Mouse (Mus musculus) thymus, postnatal 25 days (tissue): ENCODE data around the gene Blvrb.
A peak's percentile ranks its signal among the peaks of the same experiment; 100 is the strongest.

Source experiments
- DNase-seq: peaks from one replicate; pipeline ENCODE4 v3.0.0; 2022

Gene Blvrb

GRCm38 (mm10) chr7:27449256-27449862 is 1.6 kb downstream of the Blvrb start:
- peak; percentile 53 for DNase-seq

GRCm38 (mm10) chr7:27451359-27451758 is 3.6 kb downstream of the Blvrb start:
- no peak for DNase-seq

GRCm38 (mm10) chr7:27452206-27452770 is 4.5 kb downstream of the Blvrb start:
- DNase-seq: no peak

- no peak for DNase-seq
These were observed 6.8 kb downstream of the Blvrb start for GRCm38 (mm10) chr7:27454461-27455121.

GRCm38 (mm10) chr7:27455273-27455672 is 7.5 kb downstream of the Blvrb start:
- DNase-seq: no peak

GRCm38 (mm10) chr7:27458614-27459013 is 10.8 kb downstream of the Blvrb start:
- no peak for DNase-seq

- no peak for DNase-seq
These were observed 11.9 kb downstream of the Blvrb start for GRCm38 (mm10) chr7:27459640-27460039.

GRCm38 (mm10) chr7:27460477-27460876 is 12.7 kb downstream of the Blvrb start:
- no peak for DNase-seq

- DNase-seq: no peak
These were observed 19.9 kb downstream of the Blvrb start for GRCm38 (mm10) chr7:27467648-27468047.

GRCm38 (mm10) chr7:27471390-27472120 is 23.8 kb downstream of the Blvrb start:
- DNase-seq: no peak

GRCm38 (mm10) chr7:27472596-27472995 is 24.8 kb downstream of the Blvrb start:
- DNase-seq: peak; percentile 44

- peak; percentile 97 for DNase-seq
These were observed 25.5 kb downstream of the Blvrb start, which contains the start of gene Sertad3 for GRCm38 (mm10) chr7:27473156-27473834. Gene Sertad3 (plus strand): TSS chr7:27473768.

GRCm38 (mm10) chr7:27473835-27474489 is 26.2 kb downstream of the Blvrb start:
- no peak for DNase-seq

- peak; percentile 90 for DNase-seq
These were observed 26.7 kb downstream of the Blvrb start for GRCm38 (mm10) chr7:27474490-27474954.

GRCm38 (mm10) chr7:27475596-27475995 is 27.8 kb downstream of the Blvrb start:
- DNase-seq: no peak

GRCm38 (mm10) chr7:27476098-27476635 is 28.4 kb downstream of the Blvrb start:
- DNase-seq: no peak

- no peak for DNase-seq
These were observed 30.8 kb downstream of the Blvrb start for GRCm38 (mm10) chr7:27478561-27478960.

GRCm38 (mm10) chr7:27479750-27480149 is 32.0 kb downstream of the Blvrb start:
- DNase-seq: no peak

- DNase-seq: no peak
These were observed 32.7 kb downstream of the Blvrb start for GRCm38 (mm10) chr7:27480506-27480905.

- no peak for DNase-seq
These were observed 33.3 kb downstream of the Blvrb start for GRCm38 (mm10) chr7:27480927-27481626.

GRCm38 (mm10) chr7:27481627-27481969 is 33.8 kb downstream of the Blvrb start:
- peak; percentile 76 for DNase-seq
